Mouse (Mus musculus) C2C12 (cell line): ENCODE measurements around the gene Sigmar1.
"Not testable (repeated sequence)": the region's sequence is repeated elsewhere in the genome, so short reads cannot be mapped to it uniquely, and the experiment has no call there.

Source experiments
- CEBPB ChIP-seq: IDR thresholded peaks from one replicate; pipeline ENCODE4 v1.6.1; 2011; ENCODE audit warnings: low read depth, mild to moderate bottlenecking, control low read depth, moderate library complexity
- CTCF ChIP-seq: IDR thresholded peaks from one replicate; pipeline ENCODE4 v1.5.1; 2011; ENCODE audit not compliant: control insufficient read depth, insufficient read depth, insufficient read length
- MAX ChIP-seq: IDR thresholded peaks from one replicate; pipeline ENCODE4 v1.6.1; 2011; ENCODE audit warnings: mild to moderate bottlenecking, control low read depth
- MYOD1 ChIP-seq: IDR thresholded peaks from one replicate; pipeline ENCODE4 v1.6.1; 2011; ENCODE audit warnings: low read depth; ENCODE audit not compliant: control insufficient read depth, insufficient read length
- MYOG ChIP-seq: IDR thresholded peaks from one replicate; pipeline ENCODE4 v1.6.1; 2011; ENCODE audit not compliant: control insufficient read depth, insufficient read length; ENCODE audit errors: extremely low read depth

DNA sequence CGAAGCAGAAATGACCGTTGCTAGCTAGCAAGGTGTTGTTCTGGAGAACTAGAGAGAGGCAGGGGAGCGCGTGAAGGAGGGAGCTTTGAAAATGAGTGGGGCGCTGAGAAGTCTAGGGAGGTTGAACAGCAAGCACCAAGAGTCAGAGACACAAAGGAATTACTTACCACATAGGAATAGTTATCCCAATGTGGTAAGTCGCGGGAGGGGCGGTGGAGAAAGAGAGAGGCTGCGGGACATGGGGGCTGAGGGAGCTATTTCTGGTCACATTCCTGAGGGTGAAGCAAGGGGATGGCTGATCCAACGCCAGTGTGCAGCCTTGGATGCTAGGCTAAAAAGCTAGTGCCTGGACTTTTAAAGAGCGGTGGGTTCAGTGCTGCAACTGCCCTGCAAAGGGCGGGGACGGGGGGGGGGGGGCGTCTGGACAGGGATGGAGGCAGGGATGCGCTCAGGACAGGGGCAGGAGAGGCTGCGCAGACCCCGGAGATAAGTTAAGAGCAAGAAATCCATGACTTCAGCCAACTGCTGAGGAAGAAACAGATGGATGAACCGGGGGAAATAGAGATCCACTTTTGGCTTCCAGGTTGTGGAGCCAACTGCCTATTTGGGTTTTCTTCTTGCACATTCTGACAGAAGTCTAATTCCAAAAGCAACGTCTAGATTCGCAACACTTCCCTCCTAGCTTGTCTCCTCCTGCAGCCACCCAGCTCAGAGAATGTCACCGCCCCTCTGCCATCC is 26.0 kb upstream of the Sigmar1 start:
- TF ChIP-seq CTCF, MYOD1, MAX, CEBPB, MYOG: not testable (repeated sequence)
